ENCODE assay signal across 8 mouse cellular contexts in the genomic region with DNA sequence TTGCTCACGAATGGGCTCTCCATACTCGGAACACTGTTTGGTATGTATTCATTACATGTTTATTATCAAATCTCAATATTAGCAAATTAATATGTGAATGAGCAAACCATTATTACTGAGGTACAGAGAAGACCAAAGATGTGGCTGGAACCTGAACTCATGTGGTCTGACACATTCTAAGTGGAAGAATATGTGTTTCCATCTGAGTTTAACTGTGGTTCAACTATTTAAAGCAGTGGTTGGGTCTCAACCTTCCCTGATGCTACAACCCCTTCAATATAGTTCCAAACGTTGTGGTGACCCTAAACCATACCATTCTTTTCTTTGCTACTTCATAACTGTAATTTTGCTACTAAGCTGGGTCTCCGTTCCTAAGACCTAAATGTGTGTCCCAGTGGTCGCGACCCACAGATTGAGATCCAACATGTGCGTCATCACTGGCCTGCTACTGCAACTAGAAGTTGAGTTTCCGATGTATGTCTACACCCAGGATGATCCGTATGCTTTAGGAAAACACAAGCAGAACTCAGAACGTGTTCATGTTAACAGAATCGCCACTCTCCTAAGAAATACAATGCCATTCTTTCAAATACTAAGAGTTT. TPM values are rescaled to one million over a fixed set of nuclear protein-coding genes. Genes with fewer than 3 reads are reported as not detected.
DNase-seq lines count a peak whose midpoint lies in the region; ATAC-seq and TF ChIP-seq lines count a peak whose summit lies in the region.

No protein-coding gene starts in this region.

- H3K4me1 ChIP-seq in lung, embryonic 14.5 days (ENCODE audit: insufficient read depth), result no peaks in the 10 kb centered on the region; the same call in 1 of the 2 replicates
- H3K4me1 ChIP-seq in forebrain, embryonic 13.5 days, result peaks cover 24% of the 10 kb centered on the region
- peaks cover 33 to 37% of the 10 kb centered on the region in 2 experiments for H3K4me1 ChIP-seq in liver, embryonic 14.5 days (replicated peaks; ENCODE audit: control insufficient read depth in 2 of 2, insufficient read depth in 2 of 2, low read length in 1 of 2)

- 47% methylated on average over 11 of the region's 11 CpGs for WGBS in lung, embryonic 14.5 days
- WGBS in forebrain, embryonic 13.5 days, result 58% methylated on average over 11 of the region's 11 CpGs
- 15% methylated on average over 11 of the region's 11 CpGs for WGBS in liver, embryonic 14.5 days (ENCODE audit: insufficient replicate concordance)

- H3K4me2 ChIP-seq in lung, embryonic 14.5 days, result peak overlapping the region; percentile 70
- H3K4me2 ChIP-seq in forebrain, embryonic 13.5 days, result peak overlapping the region; percentile 51
- peak overlapping the region; percentile 91 for H3K4me2 ChIP-seq in liver, embryonic 14.5 days (ENCODE audit: low read depth)

- no peak for TF ChIP-seq EP300 in liver, embryonic 14.5 days (IDR thresholded peaks at IDR 0.05; ENCODE audit: low read depth)

- no peaks in the 10 kb centered on the region for H3K27me3 ChIP-seq in lung, embryonic 14.5 days (ENCODE audit: insufficient read depth, low read length)
- H3K27me3 ChIP-seq in forebrain, embryonic 13.5 days, result no peaks in the 10 kb centered on the region
- no peaks in the 10 kb centered on the region for H3K27me3 ChIP-seq in liver, embryonic 14.5 days (ENCODE audit: control insufficient read depth, insufficient read depth, low read length)

- ATAC-seq in lung, embryonic 14.5 days (ENCODE audit: insufficient read depth), result no peak
- ATAC-seq in forebrain, embryonic 13.5 days, result no peak
- no peak for ATAC-seq in liver, embryonic 14.5 days (ENCODE audit: insufficient read depth)

- DNase-seq in lung, embryonic 14.5 days, result peak; percentile 34
- no peak for DNase-seq in lung, postnatal 25 days (ENCODE audit: low spot score)
- DNase-seq in MEL-GATA-1-ER (ENCODE audit: extremely low read depth, low read depth), result peak; percentile 52
- DNase-seq in liver, embryonic 14.5 days (ENCODE audit: low read depth in 3 of 3, low spot score in 3 of 3), result no peak
- DNase-seq in cerebellum, adult 9-11 months, result no peak
- DNase-seq in natural killer cell, adult 2 months (ENCODE audit: low spot score in 2 of 2), result no peak
- DNase-seq in layer of hippocampus, adult 2 months (ENCODE audit: low spot score in 2 of 2), result no peak

- no peaks in the 10 kb centered on the region for H3K9me3 ChIP-seq in lung, embryonic 14.5 days (ENCODE audit: low read depth, low read length)
- no peaks in the 10 kb centered on the region for H3K9me3 ChIP-seq in forebrain, embryonic 13.5 days (replicated peaks)
- H3K9me3 ChIP-seq in liver, embryonic 14.5 days (ENCODE audit: control insufficient read depth, low read length), result no peaks in the 10 kb centered on the region

- no peak overlapping the region for H3K9ac ChIP-seq in lung, embryonic 14.5 days
- H3K9ac ChIP-seq in forebrain, embryonic 13.5 days, result no peak overlapping the region
- H3K9ac ChIP-seq in liver, embryonic 14.5 days (replicated peaks), result peak overlapping the region; percentile 83

- no peaks in the 10 kb centered on the region for H3K36me3 ChIP-seq in lung, embryonic 14.5 days (ENCODE audit: insufficient read depth)
- no peaks in the 10 kb centered on the region for H3K36me3 ChIP-seq in forebrain, embryonic 13.5 days (ENCODE audit: poor library complexity, severe bottlenecking)
- no peaks in the 10 kb centered on the region; the same call in 1 of the 2 replicates for H3K36me3 ChIP-seq in liver, embryonic 14.5 days (replicated peaks; ENCODE audit: control insufficient read depth, insufficient read depth, low read depth)

- TF ChIP-seq CTCF in lung, embryonic 14.5 days (IDR thresholded peaks at IDR 0.05; ENCODE audit: low read depth), result no peak
- TF ChIP-seq CTCF in liver, embryonic 14.5 days (IDR thresholded peaks at IDR 0.05; ENCODE audit: low read depth), result no peak
- no peak for TF ChIP-seq CTCF in layer of hippocampus, adult 2 months (conservative IDR thresholded peaks at IDR 0.05)

- no peak overlapping the region for H3K27ac ChIP-seq in lung, embryonic 14.5 days (ENCODE audit: low read depth)
- H3K27ac ChIP-seq in forebrain, embryonic 13.5 days, result no peak overlapping the region
- H3K27ac ChIP-seq in liver, embryonic 14.5 days, result peak overlapping the region; percentile 57
- H3K27ac ChIP-seq in layer of hippocampus, adult 2 months, result no peak overlapping the region

- H3K4me3 ChIP-seq in lung, embryonic 14.5 days (ENCODE audit: low read depth, low read length), result peak overlapping the region; percentile 79; the same call in 1 of the 2 replicates
- H3K4me3 ChIP-seq in forebrain, embryonic 13.5 days, result peak overlapping the region; percentile 79
- H3K4me3 ChIP-seq in liver, embryonic 14.5 days (ENCODE audit: insufficient read depth in 1 of 2, low read depth in 2 of 2, low read length in 2 of 2), result peak overlapping the region; percentile 73 to 93
- no peak overlapping the region for H3K4me3 ChIP-seq in layer of hippocampus, adult 2 months

RNA-seq across cellular contexts. Expression of a gene that starts 1.5 kb away (rescaled TPM):
- 3.0 and 3.3 TPM in 2 replicates for polyA plus RNA-seq in lung, embryonic 14.5 days (2014; fragmentation: Nextera tagmentation; extraction: Ambion mirVana)
- 2.5 and 2.6 TPM in 2 replicates for polyA plus RNA-seq in forebrain, embryonic 13.5 days (2015; fragmentation: Nextera tagmentation; extraction: Ambion mirVana)
- polyA plus RNA-seq in liver, embryonic 14.5 days (2012; rRNA removed), result 6.0 and 7.1 TPM in 2 replicates
- polyA plus RNA-seq in liver, embryonic 14.5 days (2014; fragmentation: Nextera tagmentation; extraction: Ambion mirVana), result 2.5 and 2.6 TPM in 2 replicates
- total RNA-seq in layer of hippocampus, adult 2 months (2021), result under 1 TPM; 0.49 to 0.61 TPM

Comparison
In these comparisons a context has a peak if more than half of its experiments do, and no peak if none do; other contexts are left out.
1. DNase-seq: peak in lung, embryonic 14.5 days (single experiment) and MEL-GATA-1-ER (single experiment); none in lung, postnatal 25 days (single experiment), liver, embryonic 14.5 days (0 of 3), cerebellum, adult 9-11 months (single experiment), natural killer cell, adult 2 months (0 of 2) and layer of hippocampus, adult 2 months (0 of 2).
2. Peak in every context shown above with its lines, with median percentiles within 50 percentile points of each other: H3K4me2 ChIP-seq.